Mouse (Mus musculus): ENCODE data around the gene Ncoa1.

Gene Ncoa1

GRCm38 (mm10) chr12:4212908-4213307, 264.1 kb downstream of the Ncoa1 start:
- DNase-seq (ENCODE audit: low spot score in 2 of 2), result no peak

- DNase-seq (ENCODE audit: low spot score in 2 of 2), result peak; percentile 49 to 63
Measured at GRCm38 (mm10) chr12:4211174-4211573, 265.8 kb downstream of the Ncoa1 start.

- no peak for DNase-seq (ENCODE audit: low spot score in 2 of 2)
Measured at GRCm38 (mm10) chr12:4209196-4209595, 267.8 kb downstream of the Ncoa1 start.

GRCm38 (mm10) chr12:4208405-4209133, 268.4 kb downstream of the Ncoa1 start:
- DNase-seq (ENCODE audit: low spot score in 2 of 2), result peak; percentile 25 to 52

- no peak for DNase-seq (ENCODE audit: low spot score in 2 of 2)
Measured at GRCm38 (mm10) chr12:4206106-4206505, 270.9 kb downstream of the Ncoa1 start.

GRCm38 (mm10) chr12:4202206-4202605, 274.8 kb downstream of the Ncoa1 start:
- no peak for DNase-seq (ENCODE audit: low spot score in 2 of 2)

- no peak for DNase-seq (ENCODE audit: low spot score in 2 of 2)
Measured at GRCm38 (mm10) chr12:4201454-4202200, 275.4 kb downstream of the Ncoa1 start.

- no peak for DNase-seq (ENCODE audit: low spot score in 2 of 2)
Measured at GRCm38 (mm10) chr12:4199271-4199670, 277.7 kb downstream of the Ncoa1 start.

GRCm38 (mm10) chr12:4198702-4199101, 278.3 kb downstream of the Ncoa1 start:
- no peak for DNase-seq (ENCODE audit: low spot score in 2 of 2)

Data from spleen, postnatal 36 days (tissue).